Mouse (Mus musculus) G1E (cell line): ENCODE results near the gene Pank4. TPM values are rescaled to one million over a fixed set of nuclear protein-coding genes. Genes with fewer than 3 reads are reported as not detected.

Source experiments
- ATAC-seq: 2 replicates; pipeline ENCODE4 v1.8.0; 2016; ENCODE audit warnings: mild to moderate bottlenecking; ENCODE audit not compliant: insufficient number of reproducible peaks, poor library complexity, low FRiP score, severe bottlenecking; ENCODE audit errors: extremely low read depth
- DNase-seq: peaks from one replicate; pipeline ENCODE4 v3.0.0; 2012; ENCODE audit warnings: low spot score
- H3K27me3 ChIP-seq: 2 replicates; pipeline ENCODE4 v1.6.1; 2012; ENCODE audit warnings: mild to moderate bottlenecking, low read length, inconsistent platforms; ENCODE audit not compliant: insufficient read depth
- H3K36me3 ChIP-seq: replicated peaks from 2 replicates; pipeline ENCODE3; 2012; ENCODE audit warnings: mild to moderate bottlenecking, inconsistent platforms
- H3K4me1 ChIP-seq: 2 replicates; pipeline ENCODE4 v1.6.1; 2012; ENCODE audit warnings: low read depth, low read length, inconsistent platforms, mixed read lengths; ENCODE audit not compliant: insufficient read depth
- H3K4me3 ChIP-seq: 2 replicates; pipeline ENCODE4 v1.5.1; 2012; ENCODE audit warnings: low read depth, mild to moderate bottlenecking, inconsistent platforms, low read length, moderate library complexity, mixed read lengths
- H3K9me3 ChIP-seq: replicated peaks from 2 replicates; pipeline ENCODE4 v1.6.1; 2012; ENCODE audit warnings: inconsistent platforms
- CTCF ChIP-seq: IDR thresholded peaks from 2 replicates; pipeline ENCODE4 v1.5.1; 2012; ENCODE audit warnings: low read depth, low read length, inconsistent platforms, mixed read lengths
- GATA1 ChIP-seq: IDR thresholded peaks from 2 replicates; pipeline ENCODE4 v1.6.1; 2012; ENCODE audit warnings: borderline replicate concordance, low read length, inconsistent platforms, mixed read lengths
- GATA2 ChIP-seq: IDR thresholded peaks from 2 replicates; pipeline ENCODE4 v1.6.1; 2012; ENCODE audit warnings: low read depth, low read length, inconsistent platforms, borderline replicate concordance
- POLR2AphosphoS5 ChIP-seq: IDR thresholded peaks from 2 replicates; pipeline ENCODE4 v1.6.1; 2012; ENCODE audit warnings: low read depth, low read length, inconsistent platforms; ENCODE audit not compliant: insufficient replicate concordance
- TAL1 ChIP-seq: conservative IDR thresholded peaks from 2 replicates; pipeline ENCODE4 v1.6.1; 2012; ENCODE audit warnings: low read depth, low read length, inconsistent platforms, mixed read lengths
- polyA plus RNA-seq: library from polyadenylated mRNA; stranded (reverse); fragments of >175 nt; gene quantifications from 2 replicates; pipeline ENCODE4 v1.2.3, GENCODE M21; 2012
- total RNA-seq, 2 experiments: library from RNA; stranded (forward) in 1 of 2; stranded (reverse) in 1 of 2; fragments of 200-1000 nt in 1 of 2; fragments of >200 nt in 1 of 2; fragmentation: Nextera tagmentation in 1 of 2; gene quantifications; 2 replicates each; pipeline ENCODE4 v1.2.3; 2014 to 2017

Pank4 gene
- total and polyA plus RNA-seq, 3 experiments = 34.2 to 41.6 (median 39.3) TPM

DNA sequence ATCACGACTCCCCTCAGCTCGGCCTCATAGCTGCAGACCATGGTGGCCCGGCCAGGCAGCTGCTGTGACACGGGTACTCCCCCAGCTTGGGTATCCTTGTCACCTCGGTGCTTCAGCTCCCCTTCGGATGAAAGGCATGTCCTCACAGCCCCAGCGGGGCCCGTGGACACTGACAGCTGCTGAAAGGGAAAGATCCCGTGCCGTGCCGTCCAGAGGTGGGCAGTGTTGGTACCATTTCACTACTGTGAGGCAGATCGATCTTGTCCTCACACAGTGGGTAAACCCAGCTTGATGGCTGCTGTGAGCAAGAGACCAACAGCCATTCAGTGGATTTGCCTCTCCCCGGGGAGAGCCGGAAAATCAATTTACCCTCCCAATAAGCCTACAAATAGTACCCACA is 50.3 kb downstream of the Pank4 start:
- H3K4me3 ChIP-seq = no peak overlapping the region
- peaks cover 37% of the 10 kb centered on the region for H3K27me3 ChIP-seq
- no peak for ATAC-seq
- DNase-seq = no peak
- H3K9me3 ChIP-seq = no peaks in the 10 kb centered on the region
- no peaks in the 10 kb centered on the region; the same call in 1 of the 2 replicates for H3K4me1 ChIP-seq
- H3K36me3 ChIP-seq = no peaks in the 10 kb centered on the region
- TF ChIP-seq GATA2 (no peak), GATA1 (no peak), TAL1 (no peak), CTCF (no peak), POLR2AphosphoS5 (no peak)

- no peaks in the 10 kb centered on the region for H3K36me3 ChIP-seq
- ATAC-seq (no peak), DNase-seq (no peak)
- TF ChIP-seq GATA1 (no peak), CTCF (no peak), TAL1 (no peak), POLR2AphosphoS5 (no peak), GATA2 (no peak)
- H3K4me1 ChIP-seq = no peaks in the 10 kb centered on the region; the same call in 1 of the 2 replicates
- peaks cover 33% of the 10 kb centered on the region for H3K27me3 ChIP-seq
- no peaks in the 10 kb centered on the region for H3K9me3 ChIP-seq
- no peak overlapping the region for H3K4me3 ChIP-seq
Measured at GRCm38 (mm10) chr4:155014791-155015190, 50.9 kb downstream of the Pank4 start.

DNA sequence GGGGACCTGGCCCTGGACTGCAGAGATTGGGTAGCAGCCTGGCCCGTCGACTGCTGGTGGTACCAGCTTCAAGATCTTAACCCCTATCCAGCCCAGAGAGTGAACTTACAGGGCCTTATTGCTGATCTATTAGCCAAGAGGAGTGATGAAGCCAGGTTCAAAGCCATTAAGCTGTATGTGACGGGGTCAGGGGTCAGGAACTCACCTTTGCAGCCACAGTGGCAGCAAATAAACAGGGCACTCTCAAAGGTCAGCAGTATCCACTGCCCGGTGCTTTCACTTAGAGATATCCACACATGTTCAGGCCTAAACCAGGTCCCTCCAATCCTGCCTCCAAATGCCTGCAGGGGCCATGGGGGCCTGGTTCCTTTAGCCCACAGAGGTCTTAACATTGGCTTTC is 51.6 kb downstream of the Pank4 start:
- Histone ChIP-seq H3K4me3 (no peak overlapping the region), H3K36me3 (no peaks in the 10 kb centered on the region), H3K27me3 (peaks cover 30% of the 10 kb centered on the region), H3K4me1 (no peaks in the 10 kb centered on the region; the same call in 1 of the 2 replicates), H3K9me3 (no peaks in the 10 kb centered on the region)
- DNase-seq (no peak), ATAC-seq (no peak)
- TF ChIP-seq GATA1 (no peak), GATA2 (no peak)

DNA sequence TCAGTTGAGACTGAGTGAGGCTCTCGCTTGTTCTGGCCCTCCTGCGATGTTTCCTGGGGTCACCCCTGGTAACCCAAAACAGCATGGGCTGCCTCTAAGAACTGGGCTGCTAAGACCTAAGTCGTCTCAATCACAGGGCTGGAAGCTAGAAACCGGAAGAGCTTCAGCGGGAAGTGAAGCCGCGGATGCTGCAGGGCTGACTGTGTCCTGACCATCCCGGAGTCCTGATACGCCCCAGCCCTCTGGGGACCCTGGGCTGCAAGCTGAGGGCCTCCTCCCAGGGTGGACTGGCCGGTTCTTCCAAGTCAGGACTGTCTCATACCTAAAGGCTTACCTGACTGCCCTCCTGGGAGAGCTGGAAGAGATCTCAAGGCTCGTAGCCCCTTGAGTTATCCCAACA is 52.9 kb downstream of the Pank4 start:
- Histone ChIP-seq H3K27me3 (peaks cover 23% of the 10 kb centered on the region), H3K36me3 (no peaks in the 10 kb centered on the region), H3K4me1 (no peaks in the 10 kb centered on the region; the same call in 1 of the 2 replicates), H3K9me3 (no peaks in the 10 kb centered on the region), H3K4me3 (no peak overlapping the region)
- DNase-seq = no peak
- no peak for TF ChIP-seq POLR2AphosphoS5
- no peak for ATAC-seq

- H3K9me3 ChIP-seq = no peaks in the 10 kb centered on the region
- ATAC-seq (no peak), DNase-seq (no peak)
- peaks cover 23% of the 10 kb centered on the region for H3K27me3 ChIP-seq
- no peaks in the 10 kb centered on the region; the same call in 1 of the 2 replicates for H3K4me1 ChIP-seq
- no peak overlapping the region for H3K4me3 ChIP-seq
- TF ChIP-seq GATA1 (no peak), CTCF (no peak), GATA2 (no peak), POLR2AphosphoS5 (no peak), TAL1 (no peak)
- no peaks in the 10 kb centered on the region for H3K36me3 ChIP-seq
Measured at GRCm38 (mm10) chr4:155017253-155017878, 53.4 kb downstream of the Pank4 start.

- DNase-seq = no peak
- Histone ChIP-seq H3K36me3 (no peaks in the 10 kb centered on the region), H3K4me1 (no peaks in the 10 kb centered on the region; the same call in 1 of the 2 replicates), H3K27me3 (peaks cover 21% of the 10 kb centered on the region), H3K9me3 (no peaks in the 10 kb centered on the region), H3K4me3 (no peak overlapping the region)
- ATAC-seq = no peak
- TF ChIP-seq GATA1 (no peak), CTCF (no peak), TAL1 (no peak), POLR2AphosphoS5 (no peak), GATA2 (no peak)
Measured at GRCm38 (mm10) chr4:155018066-155018465, 54.1 kb downstream of the Pank4 start.

GRCm38 (mm10) chr4:155018601-155019335 is 54.8 kb downstream of the Pank4 start:
- H3K4me1 ChIP-seq = no peaks in the 10 kb centered on the region; the same call in 1 of the 2 replicates
- no peaks in the 10 kb centered on the region for H3K36me3 ChIP-seq
- H3K9me3 ChIP-seq = no peaks in the 10 kb centered on the region
- no peak overlapping the region for H3K4me3 ChIP-seq
- peak; percentile 60 for DNase-seq
- ATAC-seq = no peak
- H3K27me3 ChIP-seq = peaks cover 20% of the 10 kb centered on the region
- TF ChIP-seq CTCF (no peak), GATA1 (no peak), TAL1 (no peak), POLR2AphosphoS5 (no peak), GATA2 (no peak)
